Mouse (Mus musculus): ENCODE data around the gene Dock1.

DNA sequence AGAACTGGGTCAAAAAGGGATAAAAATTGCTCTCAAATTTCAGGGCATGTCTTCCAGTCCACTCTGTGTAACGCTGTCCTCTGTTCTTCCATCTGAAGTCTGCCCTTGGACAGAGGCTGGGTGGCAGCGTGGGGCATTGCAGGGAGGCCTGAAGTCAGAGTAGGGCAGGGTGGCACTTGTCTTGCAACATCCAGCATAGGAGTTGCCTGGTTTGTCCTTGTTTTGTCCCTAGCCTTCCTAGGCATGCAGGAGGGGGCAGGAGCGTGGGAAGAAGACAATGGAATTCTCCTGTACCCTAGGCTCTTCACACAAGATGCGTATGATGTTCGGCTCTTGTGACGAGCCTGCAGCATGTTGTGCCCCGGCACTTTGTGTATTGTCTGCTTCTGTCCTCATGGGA is 273.2 kb downstream of the Dock1 start:
- TF ChIP-seq GATA1 (IDR thresholded peaks at IDR 0.05; ENCODE audit: borderline replicate concordance, low read length) (no peak), FLI1 (IDR thresholded peaks at IDR 0.05; ENCODE audit: low read length) (no peak)
